Mouse (Mus musculus) monocyte, adult 5-6 weeks (primary cell): Measurements from ENCODE around the gene Katnbl1. TPM values are rescaled to one million over a fixed set of nuclear protein-coding genes. Genes with fewer than 3 reads are reported as not detected.
"Not testable (repeated sequence)": the region's sequence is repeated elsewhere in the genome, so short reads cannot be mapped to it uniquely, and the experiment has no call there.

Experiments
- ATAC-seq: fragments of 153-309, 156-312 bp; replicated peaks from 2 replicates; pipeline ENCODE4 v1.8.0; 2017; ENCODE audit warnings: mild to moderate bottlenecking; ENCODE audit not compliant: low TSS enrichment, insufficient number of reproducible peaks, severe bottlenecking, poor library complexity, low FRiP score
- total RNA-seq: library from RNA; stranded (forward); fragments of 200-1000, 200-491, 200-594 nt; gene quantifications from 3 replicates; pipeline ENCODE4 v1.2.3, GENCODE M21; 2017

Gene Katnbl1
- total RNA-seq, 1 experiment from 2014 or later = 14.8 TPM

GRCm38 (mm10) chr2:112390843-112391242 is 11.8 kb downstream of the Katnbl1 start:
- no peak for ATAC-seq

- ATAC-seq = no peak
Measured at GRCm38 (mm10) chr2:112391346-112392000, 12.5 kb downstream of the Katnbl1 start.

GRCm38 (mm10) chr2:112392689-112393088 is 13.7 kb downstream of the Katnbl1 start:
- no peak for ATAC-seq

GRCm38 (mm10) chr2:112393958-112394357 is 14.9 kb downstream of the Katnbl1 start:
- ATAC-seq = no peak

DNA sequence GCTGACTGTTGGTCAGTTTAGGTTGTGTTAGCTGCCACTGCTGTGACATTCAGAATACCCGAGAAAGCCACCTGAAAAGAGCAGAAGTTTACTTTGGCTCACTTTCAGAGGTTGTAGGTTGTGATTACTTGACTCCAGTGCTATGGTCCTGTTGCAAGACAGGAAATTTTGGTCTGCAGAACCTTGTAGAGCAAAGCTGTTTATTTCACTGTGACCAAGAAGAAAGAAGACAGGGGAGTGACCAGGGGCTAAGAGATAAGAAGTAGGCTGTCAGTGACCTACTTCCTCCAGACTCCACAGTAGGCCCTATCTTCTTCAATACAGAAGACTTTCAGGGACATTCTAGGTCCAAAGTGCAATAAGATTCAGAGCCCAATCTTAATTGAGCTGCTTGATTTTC is 17.6 kb downstream of the Katnbl1 start:
- ATAC-seq = no peak

DNA sequence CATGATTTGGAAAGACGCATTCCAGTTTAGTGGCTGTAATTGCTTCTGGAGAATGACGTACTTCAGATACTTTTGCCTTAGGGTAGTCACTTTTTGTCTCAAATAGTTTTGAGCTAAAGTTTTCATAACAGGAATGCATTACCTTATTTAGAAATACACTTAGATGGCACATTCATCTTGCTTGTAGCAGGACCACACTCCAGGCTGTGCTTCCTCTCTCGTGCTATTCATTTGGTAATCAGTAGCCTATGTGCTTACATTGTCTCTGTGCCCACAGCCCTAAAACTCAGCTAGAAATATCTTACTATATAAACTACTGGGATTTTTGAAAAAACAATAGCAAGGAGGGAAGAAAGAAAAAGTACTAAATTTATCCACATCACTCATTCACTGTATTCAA is 28.0 kb downstream of the Katnbl1 start:
- no peak for ATAC-seq

GRCm38 (mm10) chr2:112425308-112425707 is 46.3 kb downstream of the Katnbl1 start:
- ATAC-seq = no peak

GRCm38 (mm10) chr2:112428534-112428933 is 49.5 kb downstream of the Katnbl1 start:
- not testable (repeated sequence) for ATAC-seq

DNA sequence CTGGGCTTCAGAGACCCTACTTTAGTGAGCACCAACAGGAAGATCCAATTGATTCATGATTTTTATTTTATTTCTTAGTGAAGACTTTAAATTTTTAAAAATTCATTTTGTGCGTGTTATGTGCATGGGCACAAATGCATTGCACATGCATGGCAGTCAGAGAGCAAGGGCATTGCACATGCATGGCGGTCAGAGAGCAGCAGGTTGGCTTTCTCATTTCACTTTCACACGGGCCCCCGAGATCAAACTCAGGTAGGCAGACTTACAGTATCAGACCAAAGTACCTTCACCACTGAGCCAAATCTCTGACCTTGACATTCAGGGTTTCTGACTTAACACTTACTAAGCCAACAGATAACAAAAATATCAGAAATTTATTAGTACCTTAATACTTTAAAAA is 50.7 kb downstream of the Katnbl1 start:
- no peak for ATAC-seq

GRCm38 (mm10) chr2:112430403-112430802 is 51.4 kb downstream of the Katnbl1 start:
- no peak for ATAC-seq

DNA sequence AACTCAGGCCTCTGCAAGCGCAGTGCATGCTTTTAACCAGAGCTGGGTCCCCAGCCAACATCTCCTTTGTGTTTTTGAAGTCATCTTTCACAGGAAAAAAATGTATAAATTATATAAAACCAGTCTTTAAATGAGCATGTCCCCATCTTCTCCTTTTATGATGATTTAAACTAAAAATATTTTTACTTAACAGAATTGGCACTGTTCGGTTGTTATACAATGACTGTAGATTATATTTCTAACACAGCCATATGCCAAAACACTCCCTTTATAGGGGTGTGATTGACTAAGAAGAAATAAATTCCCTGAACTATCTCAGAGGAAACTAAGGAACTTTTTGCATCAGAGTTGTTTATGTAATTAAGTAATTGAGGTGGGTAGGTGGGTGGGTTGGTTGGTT is 53.5 kb downstream of the Katnbl1 start:
- ATAC-seq = no peak

- no peak for ATAC-seq
Measured at GRCm38 (mm10) chr2:112433359-112433758, 54.3 kb downstream of the Katnbl1 start.

GRCm38 (mm10) chr2:112436292-112436691 is 57.3 kb downstream of the Katnbl1 start:
- no peak for ATAC-seq

DNA sequence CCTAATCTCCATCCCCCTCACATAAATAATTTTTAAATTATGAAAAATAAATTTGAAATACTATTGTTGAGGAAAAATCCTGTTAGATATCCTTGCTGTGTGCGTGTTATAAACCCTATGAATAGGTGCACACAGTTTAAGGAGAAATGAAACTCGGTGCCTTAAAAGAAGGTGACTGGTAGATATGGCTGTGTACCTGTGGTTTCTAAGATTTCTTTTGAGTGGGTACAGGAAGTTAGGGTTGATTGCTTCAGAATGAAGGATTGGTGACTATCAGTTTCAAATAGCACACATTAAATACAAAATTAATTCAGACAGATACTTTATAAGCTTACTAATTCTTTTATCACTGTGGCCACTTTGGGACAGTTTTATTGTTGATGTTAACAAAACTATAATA is 58.6 kb downstream of the Katnbl1 start:
- ATAC-seq = no peak

DNA sequence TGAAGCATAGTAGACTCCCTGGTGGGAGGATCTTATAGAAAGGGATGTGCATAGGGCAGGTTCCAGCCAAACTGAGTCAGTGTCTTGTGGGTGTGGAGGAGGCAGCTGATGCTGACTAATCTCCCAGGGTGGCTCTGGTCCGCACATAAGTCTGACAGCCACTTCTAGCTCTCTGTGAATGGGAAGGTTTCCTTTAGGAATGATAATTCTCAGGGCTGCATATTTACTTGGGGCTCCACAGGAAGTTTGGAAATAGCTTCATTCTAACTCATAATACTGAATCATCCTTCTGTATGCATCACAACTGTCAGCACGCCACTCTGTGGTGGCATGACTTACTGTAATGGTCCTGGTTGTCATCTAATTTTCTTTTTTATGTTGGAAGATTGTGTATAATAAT is 64.5 kb downstream of the Katnbl1 start:
- ATAC-seq = no peak

- ATAC-seq = no peak
Measured at GRCm38 (mm10) chr2:112445511-112445910, 66.5 kb downstream of the Katnbl1 start.

GRCm38 (mm10) chr2:112448046-112448445 is 69.0 kb downstream of the Katnbl1 start:
- ATAC-seq = peak; percentile 62

GRCm38 (mm10) chr2:112448510-112449059 is 69.6 kb downstream of the Katnbl1 start:
- peak; percentile 42 for ATAC-seq

- ATAC-seq = no peak
Measured at GRCm38 (mm10) chr2:112449597-112450296, 70.7 kb downstream of the Katnbl1 start.

DNA sequence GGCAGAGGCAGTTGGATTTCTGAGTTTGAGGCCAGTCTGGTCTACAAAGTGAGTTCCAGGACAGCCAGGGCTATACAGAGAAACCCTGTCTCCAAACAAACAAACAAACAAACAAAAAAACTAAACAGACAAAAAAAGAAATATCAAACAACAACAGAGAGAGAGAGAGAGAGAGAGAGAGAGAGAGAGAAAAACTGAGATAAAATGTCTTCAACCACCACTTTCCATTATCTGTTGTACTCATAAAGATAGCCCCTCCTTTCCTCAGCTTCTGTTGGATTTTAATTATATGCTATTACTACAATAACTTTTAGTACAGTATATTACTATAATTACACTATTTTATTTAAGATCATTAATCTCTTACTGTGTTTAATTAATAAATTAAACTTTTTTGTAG is 73.5 kb downstream of the Katnbl1 start:
- not testable (repeated sequence) for ATAC-seq
